Mouse (Mus musculus): ENCODE results near the gene Olfr600. TPM values are rescaled to one million over a fixed set of nuclear protein-coding genes. Genes with fewer than 3 reads are reported as not detected.

Gene Olfr600
- 0.05 TPM in 1 of 2 replicates, not detected in the other for polyA plus RNA-seq (2012; ENCODE audit: low replicate concordance)

GRCm38 (mm10) chr7:103349569-103349968 is at the start of gene Olfr600:
Olfr600 (minus strand) TSS chr7:103349669.

GRCm38 (mm10) chr7:103386077-103386476 is 36.6 kb upstream of the Olfr600 start, which contains the start of gene Olfr603:
Olfr603 (minus strand) TSS chr7:103386177.

GRCm38 (mm10) chr7:103362555-103362954 is 13.1 kb upstream of the Olfr600 start, which contains the start of gene Olfr601:
Olfr601 (minus strand) TSS chr7:103362655.

GRCm38 (mm10) chr7:103335617-103336016 is 13.9 kb downstream of the Olfr600 start, which contains the start of gene Olfr599:
Olfr599 (plus strand) TSS chr7:103335917.

GRCm38 (mm10) chr7:103323268-103323667 is 26.2 kb downstream of the Olfr600 start, which contains the start of gene Olfr598:
Olfr598 (plus strand) TSS chr7:103323568.

GRCm38 (mm10) chr7:103316015-103316414 is 33.5 kb downstream of the Olfr600 start, which contains the start of gene Olfr597:
Olfr597 (plus strand) TSS chr7:103316315.

GRCm38 (mm10) chr7:103305348-103305747 is 44.1 kb downstream of the Olfr600 start, which contains the start of gene Olfr596:
Olfr596 (plus strand) TSS chr7:103305648.

Other genes starting within 250 kb of the Olfr600 start
- gene Olfr586, start 224.0 kb downstream of the Olfr600 start, polyA plus RNA-seq (2012; ENCODE audit: low replicate concordance) = not detected in 2 replicates
- gene Olfr588-ps1, start 208.8 kb downstream of the Olfr600 start, polyA plus RNA-seq (2012; ENCODE audit: low replicate concordance) = not detected in 2 replicates
- not detected in 2 replicates for gene Olfr589, start 193.3 kb downstream of the Olfr600 start, polyA plus RNA-seq (2012; ENCODE audit: low replicate concordance)
- not detected in 2 replicates for gene Olfr591, start 171.3 kb downstream of the Olfr600 start, polyA plus RNA-seq (2012; ENCODE audit: low replicate concordance)
- gene Olfr592, start 164.9 kb downstream of the Olfr600 start, polyA plus RNA-seq (2012; ENCODE audit: low replicate concordance) = not detected in 2 replicates
- not detected in 2 replicates for gene Olfr593, start 137.8 kb downstream of the Olfr600 start, polyA plus RNA-seq (2012; ENCODE audit: low replicate concordance)
- gene Olfr594, start 132.7 kb downstream of the Olfr600 start, polyA plus RNA-seq (2012; ENCODE audit: low replicate concordance) = not detected in 2 replicates
- gene Usp17ld, start 97.2 kb downstream of the Olfr600 start, polyA plus RNA-seq (2012; ENCODE audit: low replicate concordance) = not detected in 2 replicates
- gene Olfr596, start 44.0 kb downstream of the Olfr600 start, polyA plus RNA-seq (2012; ENCODE audit: low replicate concordance) = not detected in 2 replicates
- gene Olfr597, start 33.4 kb downstream of the Olfr600 start, polyA plus RNA-seq (2012; ENCODE audit: low replicate concordance) = not detected in 2 replicates
- not detected in 2 replicates for gene Olfr598, start 26.1 kb downstream of the Olfr600 start, polyA plus RNA-seq (2012; ENCODE audit: low replicate concordance)
- not detected in 2 replicates for gene Olfr599, start 13.8 kb downstream of the Olfr600 start, polyA plus RNA-seq (2012; ENCODE audit: low replicate concordance)
- gene Olfr601, start 13.0 kb upstream of the Olfr600 start, polyA plus RNA-seq (2012; ENCODE audit: low replicate concordance) = not detected in 2 replicates
- gene Olfr603, start 36.5 kb upstream of the Olfr600 start, polyA plus RNA-seq (2012; ENCODE audit: low replicate concordance) = not detected in 2 replicates
- gene Usp17lc, start 65.4 kb upstream of the Olfr600 start, polyA plus RNA-seq (2012; ENCODE audit: low replicate concordance) = not detected in 2 replicates
- gene Olfr605, start 95.8 kb upstream of the Olfr600 start, polyA plus RNA-seq (2012; ENCODE audit: low replicate concordance) = not detected in 2 replicates
- gene Olfr606, start 99.4 kb upstream of the Olfr600 start, polyA plus RNA-seq (2012; ENCODE audit: low replicate concordance) = not detected in 2 replicates
- not detected in 2 replicates for gene Olfr607, start 114.5 kb upstream of the Olfr600 start, polyA plus RNA-seq (2012; ENCODE audit: low replicate concordance)
- not detected in 2 replicates for gene Olfr608, start 120.2 kb upstream of the Olfr600 start, polyA plus RNA-seq (2012; ENCODE audit: low replicate concordance)
- not detected in 2 replicates for gene Olfr609, start 148.4 kb upstream of the Olfr600 start, polyA plus RNA-seq (2012; ENCODE audit: low replicate concordance)
- not detected in 2 replicates for gene Olfr610, start 162.5 kb upstream of the Olfr600 start, polyA plus RNA-seq (2012; ENCODE audit: low replicate concordance)
- gene Olfr611, start 171.2 kb upstream of the Olfr600 start, polyA plus RNA-seq (2012; ENCODE audit: low replicate concordance) = not detected in 2 replicates
- not detected in 2 replicates for gene Olfr612, start 193.0 kb upstream of the Olfr600 start, polyA plus RNA-seq (2012; ENCODE audit: low replicate concordance)
- gene Olfr613, start 198.4 kb upstream of the Olfr600 start, polyA plus RNA-seq (2012; ENCODE audit: low replicate concordance) = not detected in 2 replicates
- gene Olfr615, start 206.4 kb upstream of the Olfr600 start, polyA plus RNA-seq (2012; ENCODE audit: low replicate concordance) = not detected in 2 replicates
- gene Olfr616, start 219.5 kb upstream of the Olfr600 start, polyA plus RNA-seq (2012; ENCODE audit: low replicate concordance) = not detected in 2 replicates
- not detected in 2 replicates for gene Olfr617, start 223.4 kb upstream of the Olfr600 start, polyA plus RNA-seq (2012; ENCODE audit: low replicate concordance)
- gene Olfr618, start 240.4 kb upstream of the Olfr600 start, polyA plus RNA-seq (2012; ENCODE audit: low replicate concordance) = not detected in 2 replicates